Mouse (Mus musculus): Measurements from ENCODE around the gene Enpp6. TPM values are rescaled to one million over a fixed set of nuclear protein-coding genes. Genes with fewer than 3 reads are reported as not detected.
A peak's percentile ranks its signal among the peaks of the same experiment; 100 is the strongest.

The Enpp6 gene
- total RNA-seq (2014; rRNA removed) (1.2 and 1.7 TPM in 2 replicates), polyA plus RNA-seq (2012; rRNA removed) (0.90 and 1.0 TPM in 2 replicates)

- no peaks in the 10 kb centered on the region for H3K79me2 ChIP-seq (ENCODE audit: control insufficient read depth, insufficient read depth, low read length)
- H3K9ac ChIP-seq (ENCODE audit: low read depth, low read length) = no peak within 1 kb of the TSS
- TF ChIP-seq POLR2A (IDR thresholded peaks at IDR 0.05; ENCODE audit: extremely low read depth, insufficient read depth, low read length) = no peak
- TF ChIP-seq CTCF (IDR thresholded peaks at IDR 0.05; ENCODE audit: low read depth, low read length) = no peak
- DNase-seq (ENCODE audit: extremely low read depth, low read depth, low spot score) = no peak
- H3K4me1 ChIP-seq (ENCODE audit: control insufficient read depth, insufficient read depth, low read length) = no peaks in the 10 kb centered on the region; the same call in 1 of the 2 replicates
- 72% methylated on average over 8 of the region's 8 CpGs for WGBS
- no peaks in the 10 kb centered on the region for H3K36me3 ChIP-seq (ENCODE audit: control insufficient read depth, insufficient read depth, low read length)
- H3K27ac ChIP-seq (replicated peaks; ENCODE audit: insufficient read depth, low read depth, low read length) = no peak within 1 kb of the TSS
- H3K27me3 ChIP-seq (ENCODE audit: control insufficient read depth, insufficient read depth, low read length) = no peaks in the 10 kb centered on the region
- H3K4me3 ChIP-seq (ENCODE audit: insufficient read depth, low read depth, low read length) = peak within 1 kb of the TSS; percentile 5; the same call in 1 of the 2 replicates
These were observed at the start of gene Enpp6 for GRCm38 (mm10) chr8:46986386-46987140. TSS of gene Enpp6 (plus strand) at chr8:46986887.

- peaks cover 4% of the 10 kb centered on the region; the same call in 1 of the 2 replicates for H3K4me1 ChIP-seq (ENCODE audit: control insufficient read depth, insufficient read depth, low read length)
- 74% methylated on average over 4 of the region's 4 CpGs for WGBS
- H3K4me3 ChIP-seq (ENCODE audit: insufficient read depth, low read depth, low read length) = no peak overlapping the region
- no peak for DNase-seq (ENCODE audit: extremely low read depth, low read depth, low spot score)
- no peaks in the 10 kb centered on the region for H3K36me3 ChIP-seq (ENCODE audit: control insufficient read depth, insufficient read depth, low read length)
- H3K27me3 ChIP-seq (ENCODE audit: control insufficient read depth, insufficient read depth, low read length) = no peaks in the 10 kb centered on the region
- no peaks in the 10 kb centered on the region for H3K79me2 ChIP-seq (ENCODE audit: control insufficient read depth, insufficient read depth, low read length)
- no peak overlapping the region for H3K27ac ChIP-seq (replicated peaks; ENCODE audit: insufficient read depth, low read depth, low read length)
- no peak overlapping the region for H3K9ac ChIP-seq (ENCODE audit: low read depth, low read length)
- TF ChIP-seq CTCF (IDR thresholded peaks at IDR 0.05; ENCODE audit: low read depth, low read length) = no peak
- TF ChIP-seq POLR2A (IDR thresholded peaks at IDR 0.05; ENCODE audit: extremely low read depth, insufficient read depth, low read length) = no peak
These were observed 48.5 kb upstream of the Enpp6 start for GRCm38 (mm10) chr8:46938218-46938617.

GRCm38 (mm10) chr8:46941295-46941694, 45.4 kb upstream of the Enpp6 start:
- Histone ChIP-seq H3K79me2 (ENCODE audit: control insufficient read depth, insufficient read depth, low read length) (no peaks in the 10 kb centered on the region), H3K27me3 (ENCODE audit: control insufficient read depth, insufficient read depth, low read length) (no peaks in the 10 kb centered on the region), H3K4me3 (ENCODE audit: insufficient read depth, low read depth, low read length) (no peak overlapping the region), H3K4me1 (ENCODE audit: control insufficient read depth, insufficient read depth, low read length) (peaks cover 4% of the 10 kb centered on the region; the same call in 1 of the 2 replicates), H3K36me3 (ENCODE audit: control insufficient read depth, insufficient read depth, low read length) (no peaks in the 10 kb centered on the region), H3K9ac (ENCODE audit: low read depth, low read length) (no peak overlapping the region), H3K27ac (replicated peaks; ENCODE audit: insufficient read depth, low read depth, low read length) (peak overlapping the region; percentile 42; the same call in 1 of the 2 replicates)
- WGBS = 69% methylated on average over 11 of the region's 11 CpGs
- TF ChIP-seq POLR2A (IDR thresholded peaks at IDR 0.05; ENCODE audit: extremely low read depth, insufficient read depth, low read length) (no peak), CTCF (IDR thresholded peaks at IDR 0.05; ENCODE audit: low read depth, low read length) (no peak)
- peak; percentile 73 for DNase-seq (ENCODE audit: extremely low read depth, low read depth, low spot score)

GRCm38 (mm10) chr8:46941731-46942650, 44.7 kb upstream of the Enpp6 start:
- WGBS = 78% methylated on average over 15 of the region's 15 CpGs
- Histone ChIP-seq H3K27ac (replicated peaks; ENCODE audit: insufficient read depth, low read depth, low read length) (peak overlapping the region; percentile 42; the same call in 1 of the 2 replicates), H3K9ac (ENCODE audit: low read depth, low read length) (no peak overlapping the region), H3K79me2 (ENCODE audit: control insufficient read depth, insufficient read depth, low read length) (no peaks in the 10 kb centered on the region), H3K4me1 (ENCODE audit: control insufficient read depth, insufficient read depth, low read length) (peaks cover 4% of the 10 kb centered on the region; the same call in 1 of the 2 replicates), H3K27me3 (ENCODE audit: control insufficient read depth, insufficient read depth, low read length) (no peaks in the 10 kb centered on the region), H3K36me3 (ENCODE audit: control insufficient read depth, insufficient read depth, low read length) (no peaks in the 10 kb centered on the region), H3K4me3 (ENCODE audit: insufficient read depth, low read depth, low read length) (no peak overlapping the region)
- TF ChIP-seq POLR2A (IDR thresholded peaks at IDR 0.05; ENCODE audit: extremely low read depth, insufficient read depth, low read length) (no peak), CTCF (IDR thresholded peaks at IDR 0.05; ENCODE audit: low read depth, low read length) (no peak)
- no peak for DNase-seq (ENCODE audit: extremely low read depth, low read depth, low spot score)

- H3K4me3 ChIP-seq (ENCODE audit: insufficient read depth, low read depth, low read length) = no peak overlapping the region
- TF ChIP-seq CTCF (IDR thresholded peaks at IDR 0.05; ENCODE audit: low read depth, low read length) (no peak), POLR2A (IDR thresholded peaks at IDR 0.05; ENCODE audit: extremely low read depth, insufficient read depth, low read length) (no peak)
- 93% methylated on average over 11 of the region's 11 CpGs for WGBS
- DNase-seq (ENCODE audit: extremely low read depth, low read depth, low spot score) = no peak
- H3K27ac ChIP-seq (replicated peaks; ENCODE audit: insufficient read depth, low read depth, low read length) = no peak overlapping the region
- no peaks in the 10 kb centered on the region for H3K27me3 ChIP-seq (ENCODE audit: control insufficient read depth, insufficient read depth, low read length)
- no peaks in the 10 kb centered on the region for H3K79me2 ChIP-seq (ENCODE audit: control insufficient read depth, insufficient read depth, low read length)
- no peaks in the 10 kb centered on the region for H3K36me3 ChIP-seq (ENCODE audit: control insufficient read depth, insufficient read depth, low read length)
- no peak overlapping the region for H3K9ac ChIP-seq (ENCODE audit: low read depth, low read length)
- H3K4me1 ChIP-seq (ENCODE audit: control insufficient read depth, insufficient read depth, low read length) = peaks cover 4% of the 10 kb centered on the region; the same call in 1 of the 2 replicates
These were observed 44.0 kb upstream of the Enpp6 start for GRCm38 (mm10) chr8:46942651-46943024.

All from liver, adult 2 months (tissue).